Mouse (Mus musculus): ENCODE results near the gene Gm10057. TPM values are rescaled to one million over a fixed set of nuclear protein-coding genes. Genes with fewer than 3 reads are reported as not detected.
"Not testable (repeated sequence)": the region's sequence is repeated elsewhere in the genome, so short reads cannot be mapped to it uniquely, and the experiment has no call there.

Gene Gm10057
- polyA plus RNA-seq (2015; fragmentation: Nextera tagmentation; extraction: Ambion mirVana), result not detected in 2 replicates

DNA sequence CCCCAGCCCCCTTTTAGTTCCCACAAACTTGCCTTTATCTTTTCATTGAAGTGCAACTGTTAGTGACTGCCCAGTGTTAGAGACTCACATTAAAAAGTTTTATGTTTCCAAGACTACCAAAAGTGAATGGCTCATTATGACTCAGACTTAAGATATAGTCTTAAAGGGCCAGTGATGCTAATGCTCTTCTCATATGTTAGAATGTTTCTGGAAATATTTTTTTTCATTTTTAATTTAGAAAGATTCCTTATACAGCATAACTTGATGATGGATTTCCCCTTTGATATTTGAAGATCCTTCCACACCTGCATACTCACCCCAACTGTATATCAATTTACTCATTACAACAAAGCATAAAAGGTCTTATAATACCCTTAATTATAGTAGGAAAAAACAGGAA is at the start of gene Gm10057:
Gene Gm10057, minus strand, starts transcription at position 101 of the 400 bp plus-strand sequence.
- not testable (repeated sequence) for ATAC-seq; H3K4me1 ChIP-seq (replicated peaks); H3K4me3 ChIP-seq (replicated peaks); H3K36me3 ChIP-seq; H3K9ac ChIP-seq; H3K4me2 ChIP-seq (replicated peaks); H3K9me3 ChIP-seq; H3K27me3 ChIP-seq (replicated peaks); H3K27ac ChIP-seq

DNA sequence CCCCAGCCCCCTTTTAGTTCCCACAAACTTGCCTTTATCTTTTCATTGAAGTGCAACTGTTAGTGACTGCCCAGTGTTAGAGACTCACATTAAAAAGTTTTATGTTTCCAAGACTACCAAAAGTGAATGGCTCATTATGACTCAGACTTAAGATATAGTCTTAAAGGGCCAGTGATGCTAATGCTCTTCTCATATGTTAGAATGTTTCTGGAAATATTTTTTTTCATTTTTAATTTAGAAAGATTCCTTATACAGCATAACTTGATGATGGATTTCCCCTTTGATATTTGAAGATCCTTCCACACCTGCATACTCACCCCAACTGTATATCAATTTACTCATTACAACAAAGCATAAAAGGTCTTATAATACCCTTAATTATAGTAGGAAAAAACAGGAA is 21.1 kb downstream of the Gm10057 start, which contains the start of gene 4921511M17Rik:
Gene 4921511M17Rik, minus strand, starts transcription at position 101 of the 400 bp plus-strand sequence.
- not testable (repeated sequence) for H3K4me3 ChIP-seq (replicated peaks); H3K36me3 ChIP-seq; ATAC-seq; H3K9me3 ChIP-seq; H3K4me2 ChIP-seq (replicated peaks); H3K27me3 ChIP-seq (replicated peaks); H3K9ac ChIP-seq; H3K27ac ChIP-seq; H3K4me1 ChIP-seq (replicated peaks)

DNA sequence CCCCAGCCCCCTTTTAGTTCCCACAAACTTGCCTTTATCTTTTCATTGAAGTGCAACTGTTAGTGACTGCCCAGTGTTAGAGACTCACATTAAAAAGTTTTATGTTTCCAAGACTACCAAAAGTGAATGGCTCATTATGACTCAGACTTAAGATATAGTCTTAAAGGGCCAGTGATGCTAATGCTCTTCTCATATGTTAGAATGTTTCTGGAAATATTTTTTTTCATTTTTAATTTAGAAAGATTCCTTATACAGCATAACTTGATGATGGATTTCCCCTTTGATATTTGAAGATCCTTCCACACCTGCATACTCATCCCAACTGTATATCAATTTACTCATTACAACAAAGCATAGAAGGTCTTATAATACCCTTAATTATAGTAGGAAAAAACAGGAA is 42.3 kb downstream of the Gm10057 start, which contains the start of gene Samt1:
Gene Samt1, minus strand, starts transcription at position 101 of the 400 bp plus-strand sequence.
- H3K4me2 ChIP-seq (replicated peaks); H3K4me1 ChIP-seq (replicated peaks); H3K9me3 ChIP-seq; H3K27me3 ChIP-seq (replicated peaks); ATAC-seq; H3K9ac ChIP-seq; H3K4me3 ChIP-seq (replicated peaks); H3K36me3 ChIP-seq; H3K27ac ChIP-seq: not testable (repeated sequence)

Other genes starting within 250 kb of the Gm10057 start
- 12.8 and 13.5 TPM in 2 replicates for gene Spin2c, start 222.8 kb downstream of the Gm10057 start, polyA plus RNA-seq (2015; fragmentation: Nextera tagmentation; extraction: Ambion mirVana)
- gene Samt1, start 42.4 kb downstream of the Gm10057 start, polyA plus RNA-seq (2015; fragmentation: Nextera tagmentation; extraction: Ambion mirVana), result not detected in 2 replicates
- gene 4921511M17Rik, start 21.2 kb downstream of the Gm10057 start, polyA plus RNA-seq (2015; fragmentation: Nextera tagmentation; extraction: Ambion mirVana), result not detected in 2 replicates
- not detected in 2 replicates for gene Gm15140, start 65.6 kb upstream of the Gm10057 start, polyA plus RNA-seq (2015; fragmentation: Nextera tagmentation; extraction: Ambion mirVana)

Measured in intestine, embryonic 15.5 days (tissue).